Mouse (Mus musculus) C2C12 (cell line): ENCODE data around the gene Gm13889. TPM values are rescaled to one million over a fixed set of nuclear protein-coding genes. Genes with fewer than 3 reads are reported as not detected.

Experiments used
- H3K27me3 ChIP-seq: one replicate; pipeline ENCODE4 v1.6.1; 2011; ENCODE audit not compliant: control insufficient read depth, insufficient read depth, insufficient read length
- H3K36me3 ChIP-seq: one replicate; pipeline ENCODE4 v1.6.1; 2011; ENCODE audit not compliant: control insufficient read depth, insufficient read depth
- H3K4me3 ChIP-seq: one replicate; pipeline ENCODE4 v1.5.1; 2011; ENCODE audit warnings: mild to moderate bottlenecking, control low read depth; ENCODE audit not compliant: poor library complexity, insufficient read depth, severe bottlenecking
- H3K79me2 ChIP-seq: one replicate; pipeline ENCODE4 v1.6.1; 2011; ENCODE audit not compliant: control insufficient read depth, insufficient read depth
- H3K79me3 ChIP-seq: one replicate; pipeline ENCODE4 v1.6.1; 2011; ENCODE audit warnings: low read depth, control low read depth
- H3ac ChIP-seq: one replicate; pipeline ENCODE3; 2011; ENCODE audit warnings: low read depth; ENCODE audit not compliant: control insufficient read depth, insufficient read length
- CEBPB ChIP-seq: IDR thresholded peaks from one replicate; pipeline ENCODE4 v1.6.1; 2011; ENCODE audit warnings: low read depth, mild to moderate bottlenecking, control low read depth, moderate library complexity
- CTCF ChIP-seq: IDR thresholded peaks from one replicate; pipeline ENCODE4 v1.5.1; 2011; ENCODE audit not compliant: control insufficient read depth, insufficient read depth, insufficient read length
- FOSL1 ChIP-seq: IDR thresholded peaks from one replicate; pipeline ENCODE4 v1.8.0; 2011; ENCODE audit warnings: mild to moderate bottlenecking, low read length; ENCODE audit not compliant: poor library complexity, insufficient read depth, severe bottlenecking
- MAX ChIP-seq: IDR thresholded peaks from one replicate; pipeline ENCODE4 v1.6.1; 2011; ENCODE audit warnings: mild to moderate bottlenecking, control low read depth
- MYOD1 ChIP-seq: IDR thresholded peaks from one replicate; pipeline ENCODE4 v1.6.1; 2011; ENCODE audit warnings: low read depth; ENCODE audit not compliant: control insufficient read depth, insufficient read length
- MYOG ChIP-seq: IDR thresholded peaks from one replicate; pipeline ENCODE4 v1.6.1; 2011; ENCODE audit not compliant: control insufficient read depth, insufficient read length; ENCODE audit errors: extremely low read depth
- USF1 ChIP-seq: IDR thresholded peaks from one replicate; pipeline ENCODE4 v1.6.1; 2011; ENCODE audit warnings: low read depth, mild to moderate bottlenecking, control low read depth, moderate library complexity
- polyA plus RNA-seq: library from polyadenylated mRNA; unstranded; fragments of >200 nt; fragmentation: generic; extraction: Trizol; gene quantifications from one replicate; pipeline ENCODE4 v1.2.1, GENCODE M21; 2012; ENCODE audit warnings: missing spikeins

Gene Gm13889
- polyA plus RNA-seq, 1 experiment, result 0.67 TPM

DNA sequence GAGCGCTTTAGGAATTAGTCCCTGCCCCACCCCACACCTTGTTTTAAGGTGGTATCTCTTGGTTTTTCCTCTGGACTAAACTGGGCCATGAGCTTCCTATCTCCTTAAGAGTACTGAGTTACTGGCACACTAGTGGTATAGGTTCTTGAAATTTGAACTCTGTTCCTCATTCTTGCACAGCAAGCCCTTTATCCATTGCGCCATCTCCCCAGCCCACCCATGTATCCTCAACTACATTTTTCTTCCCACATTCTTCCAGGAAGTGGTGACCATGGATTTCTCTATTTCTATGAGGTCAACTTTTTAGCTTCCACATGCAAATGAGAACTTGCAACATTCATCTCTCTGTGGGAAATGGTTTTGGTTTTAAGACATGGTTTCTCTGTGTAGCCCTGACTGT, 43.4 kb downstream of the Gm13889 start:
- no peaks in the 10 kb centered on the region for H3K36me3 ChIP-seq
- H3K4me3 ChIP-seq, result no peak overlapping the region
- TF ChIP-seq MAX (no peak), CTCF (no peak), MYOD1 (no peak), USF1 (no peak), CEBPB (no peak), MYOG (no peak), FOSL1 (no peak)
- no peaks in the 10 kb centered on the region for H3K79me3 ChIP-seq
- H3K79me2 ChIP-seq, result no peaks in the 10 kb centered on the region
- H3ac ChIP-seq, result no peak overlapping the region
- H3K27me3 ChIP-seq, result peaks cover 3% of the 10 kb centered on the region

DNA sequence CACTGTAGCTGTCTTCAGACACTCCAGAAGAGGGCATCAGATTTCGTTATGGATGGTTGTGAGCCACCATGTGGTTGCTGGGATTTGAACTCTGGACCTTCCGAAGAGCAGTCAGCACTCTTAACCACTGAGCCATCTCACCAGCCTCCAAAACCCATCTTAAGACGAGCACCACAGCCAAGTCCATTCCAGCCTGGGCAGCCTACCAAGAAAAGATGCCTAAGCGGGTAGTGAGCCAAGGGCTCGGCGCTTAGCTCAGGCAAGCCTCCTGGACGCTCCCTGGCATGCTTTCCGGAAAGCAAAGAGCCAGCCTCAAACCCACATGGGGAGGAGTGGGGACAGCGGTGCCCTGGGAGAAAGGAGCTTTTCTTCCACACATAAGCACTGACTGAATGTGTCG, 45.1 kb downstream of the Gm13889 start:
- H3ac ChIP-seq, result no peak overlapping the region
- H3K36me3 ChIP-seq, result no peaks in the 10 kb centered on the region
- TF ChIP-seq FOSL1 (no peak), MAX (no peak), USF1 (no peak), MYOG (no peak), CEBPB (no peak), MYOD1 (no peak), CTCF (no peak)
- H3K27me3 ChIP-seq, result peaks cover 3% of the 10 kb centered on the region
- no peak overlapping the region for H3K4me3 ChIP-seq
- H3K79me3 ChIP-seq, result no peaks in the 10 kb centered on the region
- H3K79me2 ChIP-seq, result no peaks in the 10 kb centered on the region

GRCm38 (mm10) chr2:93909716-93910115, 47.3 kb downstream of the Gm13889 start:
- Histone ChIP-seq H3K27me3 (peaks cover 3% of the 10 kb centered on the region), H3K79me2 (no peaks in the 10 kb centered on the region), H3ac (no peak overlapping the region), H3K79me3 (no peaks in the 10 kb centered on the region), H3K4me3 (no peak overlapping the region), H3K36me3 (no peaks in the 10 kb centered on the region)
- TF ChIP-seq MYOD1, result no peak
- TF ChIP-seq MYOG, result no peak
- TF ChIP-seq CEBPB, result no peak
- TF ChIP-seq FOSL1, result no peak

- Histone ChIP-seq H3K79me3 (no peaks in the 10 kb centered on the region), H3K79me2 (no peaks in the 10 kb centered on the region), H3ac (no peak overlapping the region), H3K36me3 (no peaks in the 10 kb centered on the region), H3K4me3 (no peak overlapping the region), H3K27me3 (peaks cover 3% of the 10 kb centered on the region)
- TF ChIP-seq MAX (no peak), USF1 (no peak), MYOG (no peak), FOSL1 (no peak), CEBPB (no peak), CTCF (no peak)
Observed at GRCm38 (mm10) chr2:93907519-93908294, 49.3 kb downstream of the Gm13889 start.

- TF ChIP-seq CTCF (no peak), FOSL1 (no peak), MYOD1 (no peak), USF1 (no peak), MYOG (no peak), MAX (no peak), CEBPB (no peak)
- Histone ChIP-seq H3K79me2 (no peaks in the 10 kb centered on the region), H3K79me3 (no peaks in the 10 kb centered on the region), H3K36me3 (no peaks in the 10 kb centered on the region), H3K27me3 (peaks cover 3% of the 10 kb centered on the region), H3ac (no peak overlapping the region), H3K4me3 (no peak overlapping the region)
Observed at GRCm38 (mm10) chr2:93906316-93906715, 50.7 kb downstream of the Gm13889 start.

Other genes starting within 250 kb of the Gm13889 start
- gene Ext2, start 134.6 kb downstream of the Gm13889 start, polyA plus RNA-seq, result 73.2 TPM
- gene Accs, start 107.3 kb downstream of the Gm13889 start, polyA plus RNA-seq, result 2.4 TPM
- 0.15 TPM for gene Accsl, start 88.0 kb downstream of the Gm13889 start, polyA plus RNA-seq
- gene Gm27027, start 39.2 kb upstream of the Gm13889 start, polyA plus RNA-seq, result not detected
- gene Alkbh3, start 53.6 kb upstream of the Gm13889 start, polyA plus RNA-seq, result 57.2 TPM
- 97.4 TPM for gene Hsd17b12, start 200.8 kb upstream of the Gm13889 start, polyA plus RNA-seq